Mouse (Mus musculus) bone marrow, adult 2 months (tissue): ENCODE data around the gene Ppargc1a.

ENCODE experiments used
- CTCF ChIP-seq: fragments of 200-500 bp; IDR thresholded peaks from 2 replicates; pipeline ENCODE4 v1.5.1; 2011; ENCODE audit warnings: low read length, control low read depth; ENCODE audit not compliant: control insufficient read depth, insufficient read depth
- POLR2A ChIP-seq: fragments of 200-500 bp; IDR thresholded peaks from 2 replicates; pipeline ENCODE4 v1.6.1; 2011; ENCODE audit warnings: low read depth, mild to moderate bottlenecking, control low read depth, low read length, borderline replicate concordance; ENCODE audit not compliant: control insufficient read depth

GRCm38 (mm10) chr5:51547442-51548035, 20.0 kb downstream of the Ppargc1a start:
- TF ChIP-seq CTCF = no peak
- no peak for TF ChIP-seq POLR2A
